Mouse (Mus musculus) left cerebral cortex, postnatal 14 days (tissue): ENCODE measurements around the gene Romo1. TPM values are rescaled to one million over a fixed set of nuclear protein-coding genes. Genes with fewer than 3 reads are reported as not detected.
"Not testable (repeated sequence)": the region's sequence is repeated elsewhere in the genome, so short reads cannot be mapped to it uniquely, and the experiment has no call there.

ENCODE experiments used
- DNase-seq, 2 experiments: peaks; one replicate each; pipeline ENCODE4 v3.0.0; 2021 to 2022; ENCODE audit warnings: low spot score in 2 of 2, mixed read lengths in 1 of 2
- intact Hi-C: fragments of 180-260 bp; cut with DNase I; formaldehyde crosslinking; loops from one replicate; pipeline ENCODE4 v1.15.1; 2025
- long read RNA-seq, 2 experiments: library from polyadenylated mRNA; stranded (forward); transcript quantifications; one replicate each; pipeline ENCODE4 v2.0.0; 2021
- total RNA-seq, 2 experiments: library from RNA; stranded (reverse); gene quantifications; 2 replicates each; pipeline ENCODE4 v1.2.3; 2021

Gene Romo1
- total RNA-seq, result 100 to 1,000 TPM; 183 to 205 TPM
- long read RNA-seq, experiment 1, transcript Romo1-201 (3 exons, 569 nt), result major isoform, 57 of 82 reads
- long read RNA-seq, experiment 1, transcript Romo1-202 (2 exons, 550 nt), result minor isoform, 12 of 82 reads
- long read RNA-seq, experiment 1, partial matches to known transcripts, result 10 of 82 reads
- long read RNA-seq, experiment 1, other reads (novel, unspliced or antisense), result 0 of 82 reads
- long read RNA-seq, experiment 2, transcript Romo1-201 (3 exons, 569 nt), result major isoform, 50 of 70 reads
- long read RNA-seq, experiment 2, transcript Romo1-202 (2 exons, 550 nt), result minor isoform, 13 of 70 reads
- long read RNA-seq, experiment 2, partial matches to known transcripts, result 5 of 70 reads
- long read RNA-seq, experiment 2, other reads (novel, unspliced or antisense), result 0 of 70 reads

DNA sequence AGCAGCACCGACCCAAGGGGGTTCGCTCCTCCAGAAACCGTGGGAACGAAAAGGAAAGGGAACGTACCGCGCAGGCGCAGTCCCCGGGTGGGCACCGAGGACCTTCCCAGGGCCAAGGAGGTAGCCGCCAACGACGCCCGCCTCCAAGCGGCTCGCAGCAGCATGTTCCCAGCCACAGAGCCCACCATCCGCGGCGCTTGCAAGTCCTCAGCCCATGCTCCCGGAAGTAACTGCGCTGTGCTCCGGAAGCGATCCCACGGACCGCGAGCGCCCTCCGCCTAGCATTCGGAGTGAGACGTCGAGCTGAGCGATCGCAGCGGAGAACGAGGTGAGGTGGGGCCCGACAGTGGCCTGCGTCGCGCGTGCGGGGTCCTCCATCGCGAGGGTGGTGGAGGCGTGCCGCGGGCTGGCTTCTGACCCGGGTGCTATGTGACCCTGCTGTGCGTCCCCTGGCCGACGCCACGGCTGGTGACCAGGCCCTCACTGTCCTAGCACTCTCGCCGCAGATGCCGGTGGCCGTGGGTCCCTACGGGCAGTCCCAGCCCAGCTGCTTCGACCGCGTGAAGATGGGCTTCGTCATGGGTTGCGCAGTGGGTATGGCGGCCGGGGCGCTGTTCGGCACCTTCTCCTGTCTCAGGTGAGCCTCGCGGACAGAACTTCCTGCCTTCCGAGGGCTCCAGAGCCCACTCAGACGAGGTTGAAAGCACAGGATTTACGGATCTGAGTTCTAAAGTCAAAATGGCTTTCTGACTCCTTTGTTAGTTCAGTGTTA, at the start of gene Romo1, which contains the start of gene Nfs1:
Gene Romo1 (plus strand): TSS at position 87 of the 772 bp plus-strand sequence.
Gene Nfs1 (minus strand): TSS at position 234 of the 772 bp plus-strand sequence.
- DNase-seq, result peak; percentile 96
- intact Hi-C loops, result loop anchor here (5.0 kb wide), 1 partner anchor 182 kb away; no protein-coding TSS in a partner anchor

DNA sequence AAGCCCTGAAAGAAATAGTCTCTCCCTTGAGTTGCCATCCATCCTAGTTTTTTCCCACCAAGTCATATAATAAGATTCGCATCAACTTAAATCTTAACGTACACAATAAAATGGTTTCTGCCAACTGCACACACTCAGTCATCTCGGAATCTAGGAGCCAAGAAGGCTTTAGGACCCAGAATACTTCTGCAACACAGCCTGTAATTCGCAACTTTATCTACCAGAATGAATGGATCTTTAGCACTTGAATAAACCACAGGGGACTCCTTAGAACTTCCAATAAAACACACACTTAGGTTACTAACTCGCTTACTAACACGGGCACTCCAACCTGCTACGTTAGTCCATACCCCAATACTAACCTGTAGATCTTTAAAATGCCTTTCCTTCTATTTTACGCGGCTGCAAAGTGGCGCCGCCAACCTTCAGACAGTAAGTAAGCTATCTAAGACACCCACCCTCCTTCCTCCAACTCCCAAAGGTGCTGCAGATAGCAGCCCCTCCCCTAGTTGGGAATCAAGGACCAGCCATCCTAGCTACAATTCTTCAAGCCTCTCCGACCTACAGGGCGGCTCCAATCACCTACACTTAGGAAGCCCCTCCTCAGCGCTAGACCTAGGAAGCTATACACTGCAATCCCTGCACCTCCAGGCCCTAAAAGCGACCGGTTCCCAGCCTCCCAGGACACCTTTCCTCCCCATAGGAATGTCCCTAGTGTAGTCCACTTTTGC, 33.0 kb upstream of the Romo1 start:
- intact Hi-C loops, result no loop called here
- peak in 1 of 2 experiments; percentile 26 for DNase-seq

DNA sequence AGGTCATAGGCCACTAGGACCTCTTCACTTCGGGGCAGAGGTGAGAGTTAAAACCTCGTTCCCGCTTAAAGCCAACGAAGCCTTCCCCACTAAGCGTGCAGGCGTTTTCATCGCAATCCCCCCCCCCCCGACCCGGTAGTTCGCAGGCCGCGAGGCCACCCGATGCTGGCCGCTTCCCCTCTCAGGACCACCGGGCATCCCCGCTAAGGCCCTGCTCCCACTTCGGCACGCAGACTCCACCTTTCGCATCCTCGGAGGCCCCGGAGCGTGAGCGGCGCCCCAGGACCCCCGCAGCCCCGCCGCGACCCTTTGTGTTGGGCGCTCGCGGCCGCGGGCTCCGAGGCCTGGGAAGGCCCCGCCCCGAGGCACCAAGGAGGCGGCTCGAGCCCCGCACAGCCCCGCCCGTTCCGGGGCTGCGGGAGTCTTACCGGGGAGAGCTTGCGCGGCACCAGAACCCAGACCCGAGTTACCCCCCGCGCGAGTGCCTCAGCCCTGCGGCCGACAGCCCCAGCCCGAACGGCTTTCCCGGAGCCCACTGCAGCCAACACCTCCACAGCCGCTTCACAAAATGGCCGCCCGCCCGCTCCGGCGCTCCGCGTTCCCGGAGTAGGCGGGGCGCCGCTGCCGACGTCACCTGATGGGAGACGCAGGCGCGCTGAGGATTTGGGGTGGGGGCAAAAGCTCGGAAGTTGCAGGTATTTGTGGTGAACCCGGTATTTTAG, 32.3 kb upstream of the Romo1 start, which contains the start of the genes Cpne1 and Rbm12:
Gene Cpne1 (minus strand): TSS at position 608 of the 722 bp plus-strand sequence.
Gene Rbm12 (minus strand): TSS at position 621 of the 722 bp plus-strand sequence.
- intact Hi-C loops, result no loop called here
- DNase-seq, result peak; percentile 86 to 91

DNA sequence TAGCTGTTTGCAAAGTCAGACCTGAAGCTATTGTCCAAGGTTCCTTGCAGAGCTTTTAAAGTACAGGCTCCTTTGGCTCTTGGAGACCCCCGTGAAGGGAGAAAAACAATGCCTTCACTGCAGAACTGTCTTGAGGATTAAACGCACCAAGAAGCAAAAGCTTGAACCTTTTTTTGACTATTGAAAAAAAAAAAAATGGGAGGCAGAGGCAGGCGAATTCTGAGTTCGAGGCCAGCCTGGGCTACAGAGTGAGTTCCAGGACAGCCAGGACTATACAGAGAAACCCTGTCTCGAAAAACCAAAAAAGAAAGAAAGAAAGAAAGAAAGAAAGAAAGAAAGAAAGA, 31.8 kb upstream of the Romo1 start:
- DNase-seq, intact Hi-C loops: not testable (repeated sequence)

DNA sequence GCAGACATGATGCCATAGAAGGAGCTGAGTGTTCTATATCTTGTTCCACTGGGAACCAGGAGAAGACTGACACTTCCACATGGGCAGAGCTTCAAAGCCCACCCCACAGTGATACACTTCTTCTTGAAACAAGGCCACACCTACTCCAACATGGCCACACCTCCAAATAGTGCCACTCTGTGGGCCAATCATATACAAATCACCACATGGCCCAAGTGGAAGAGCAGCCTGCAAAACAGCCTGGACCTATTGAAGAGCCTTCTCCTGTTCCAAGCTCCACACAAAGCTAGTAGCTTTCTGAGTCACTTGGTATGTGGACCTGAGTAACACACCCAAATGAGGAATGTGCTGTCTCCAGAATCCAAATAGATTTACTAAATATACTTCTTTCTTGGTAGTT, 24.3 kb upstream of the Romo1 start:
- intact Hi-C loops, result no loop called here
- DNase-seq, result no peak

DNA sequence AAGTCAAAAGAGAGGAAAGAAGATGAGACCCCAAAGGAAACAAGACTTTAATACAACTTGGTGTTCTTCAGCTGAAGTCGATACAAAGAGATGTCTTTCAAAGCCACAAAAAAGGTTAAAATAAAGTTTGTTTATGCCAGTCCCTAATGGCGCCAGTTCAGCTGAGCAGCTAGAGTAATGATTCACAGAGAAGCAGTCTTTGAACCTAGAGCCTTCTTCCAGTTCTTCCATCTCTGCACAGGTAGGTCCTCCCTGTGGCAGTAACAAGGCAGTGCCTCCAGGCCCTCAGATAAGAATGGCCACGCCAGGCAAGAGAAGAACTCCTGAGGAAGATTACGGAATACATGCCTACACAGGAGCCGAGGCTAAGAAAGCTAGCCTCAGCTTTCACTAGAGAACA, 20.1 kb upstream of the Romo1 start:
- no peak for DNase-seq
- intact Hi-C loops, result no loop called here

DNA sequence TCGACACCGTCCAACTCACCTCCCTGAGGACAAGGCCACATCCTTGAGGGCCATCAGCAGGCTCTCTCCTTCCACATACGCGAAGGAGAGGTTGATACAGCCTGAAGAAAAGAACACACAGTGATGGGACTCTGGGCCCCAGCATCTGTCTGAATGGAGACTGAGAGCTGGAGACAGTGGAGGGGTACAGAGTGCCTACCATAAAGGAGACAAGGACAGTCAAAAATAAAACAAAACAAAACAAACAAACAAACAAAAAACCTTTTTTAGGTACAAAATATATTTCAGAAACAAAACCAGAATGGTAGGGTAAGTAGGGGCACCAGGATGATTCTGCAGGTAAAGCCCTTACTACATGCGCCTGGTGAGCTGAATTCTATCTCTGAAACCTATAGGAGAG, 16.8 kb upstream of the Romo1 start, which contains the start of gene Gm28036:
Gene Gm28036 (minus strand): TSS at position 101 of the 400 bp plus-strand sequence.
- no peak for DNase-seq
- intact Hi-C loops, result no loop called here

DNA sequence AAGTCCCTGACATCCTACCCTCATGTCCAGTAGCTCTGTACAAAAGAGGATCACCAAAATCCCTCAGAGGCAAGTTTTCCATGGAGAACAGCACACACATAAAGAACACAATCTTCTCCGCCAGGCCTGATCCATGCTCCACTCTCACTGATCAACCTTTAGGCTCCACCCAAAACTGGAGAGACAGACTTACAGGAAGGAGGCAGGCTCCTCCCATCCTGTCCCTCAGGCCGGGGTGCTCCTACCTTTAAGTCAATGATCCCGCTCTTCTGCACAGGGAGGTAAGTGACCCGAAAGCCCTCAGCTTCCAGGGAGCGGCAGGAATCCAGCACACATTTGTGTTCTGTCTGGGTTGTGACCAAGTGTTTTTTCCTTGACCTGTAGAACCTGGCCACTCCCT, 9.7 kb upstream of the Romo1 start:
- DNase-seq, result no peak
- intact Hi-C loops, result no loop called here

DNA sequence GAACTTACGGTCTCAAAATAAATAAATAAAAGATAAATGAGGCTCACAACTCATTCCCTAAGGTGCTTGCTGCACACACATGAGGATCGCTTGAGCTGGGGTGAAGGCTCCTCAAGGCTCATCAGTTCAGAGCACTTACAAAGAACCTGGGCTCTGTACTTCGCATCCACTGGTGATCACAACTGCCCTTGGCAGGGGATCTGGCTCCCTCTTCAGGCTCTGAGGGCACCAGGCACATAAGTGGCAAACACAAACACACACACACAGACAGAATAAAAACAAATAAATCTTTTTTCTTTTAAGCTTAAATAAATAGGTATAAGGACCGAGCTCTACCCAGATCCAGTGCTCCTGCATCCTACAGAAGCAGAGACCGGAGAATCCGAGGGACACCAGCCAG, 8.1 kb upstream of the Romo1 start:
- DNase-seq, result no peak
- intact Hi-C loops, result no loop called here

DNA sequence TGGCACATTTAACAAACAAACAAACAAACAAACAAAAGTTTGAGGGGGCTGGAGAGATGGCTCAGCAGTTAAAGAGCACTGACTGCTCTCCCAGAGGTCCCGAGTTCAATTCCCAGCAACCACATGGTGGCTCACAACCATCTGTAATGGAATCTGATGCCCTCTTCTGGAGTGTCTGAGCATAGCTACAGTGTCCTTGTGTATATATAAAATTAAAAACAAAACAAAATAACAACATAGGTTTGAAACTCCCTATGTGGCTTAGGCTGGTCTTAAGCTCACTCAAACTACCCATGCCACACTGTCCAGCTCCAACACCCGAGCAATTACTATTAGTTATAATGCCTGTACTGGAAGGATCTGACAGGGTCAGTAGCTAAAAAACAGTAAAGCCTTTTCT, 1.0 kb upstream of the Romo1 start:
- no peak for DNase-seq
- intact Hi-C loops, result loop anchor here (5.0 kb wide), 1 partner anchor 181 kb away; no protein-coding TSS in a partner anchor

DNA sequence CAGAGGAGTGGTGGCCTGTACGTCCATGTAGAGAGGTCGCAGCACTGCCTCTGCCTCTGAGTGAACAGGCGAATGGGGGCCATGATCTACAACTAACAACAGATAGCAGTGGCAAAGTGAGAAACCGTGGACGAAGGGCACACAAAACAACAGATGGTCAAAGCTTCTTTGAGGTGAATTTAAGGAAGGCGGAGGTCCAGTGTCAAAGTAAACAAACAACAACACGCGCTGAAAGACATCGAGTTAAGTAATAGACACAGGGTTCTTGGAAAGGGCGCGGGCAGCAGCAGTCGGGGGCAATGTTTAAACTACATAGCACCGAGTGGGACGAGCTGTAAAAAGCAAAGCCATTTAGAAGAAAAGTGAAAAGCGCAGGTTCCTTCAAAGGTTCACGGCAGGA, 472 bp upstream of the Romo1 start:
- intact Hi-C loops, result loop anchor here (5.0 kb wide), 1 partner anchor 181 kb away; no protein-coding TSS in a partner anchor
- DNase-seq, result no peak

DNA sequence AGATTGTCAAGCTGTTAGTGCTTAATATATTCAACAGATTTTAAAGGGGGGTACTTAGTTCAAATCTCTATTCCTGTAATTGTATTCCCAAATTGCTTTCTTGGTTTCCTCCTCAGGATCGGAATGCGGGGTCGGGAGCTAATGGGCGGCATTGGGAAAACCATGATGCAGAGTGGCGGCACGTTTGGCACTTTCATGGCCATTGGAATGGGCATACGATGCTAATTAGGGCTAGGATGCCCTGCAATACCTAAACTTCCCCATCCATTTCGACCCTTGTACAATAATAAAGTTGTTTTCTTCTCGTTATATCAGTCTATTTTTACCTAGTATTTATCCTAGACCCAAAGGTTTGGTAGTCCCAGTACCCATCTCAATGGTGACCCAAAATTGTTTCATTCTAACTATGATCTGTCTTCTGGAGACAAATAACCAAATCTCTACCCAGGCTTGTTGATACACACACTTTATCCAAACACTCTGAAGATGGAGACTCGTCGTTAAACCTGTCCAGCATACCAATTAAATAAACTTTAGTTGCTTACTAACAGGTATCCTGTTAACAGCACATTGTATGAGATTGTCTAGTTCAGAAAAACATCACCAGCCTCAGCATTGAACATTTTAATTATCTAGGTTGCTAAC, 1.8 kb downstream of the Romo1 start:
- no peak for DNase-seq
- intact Hi-C loops, result no loop called here

DNA sequence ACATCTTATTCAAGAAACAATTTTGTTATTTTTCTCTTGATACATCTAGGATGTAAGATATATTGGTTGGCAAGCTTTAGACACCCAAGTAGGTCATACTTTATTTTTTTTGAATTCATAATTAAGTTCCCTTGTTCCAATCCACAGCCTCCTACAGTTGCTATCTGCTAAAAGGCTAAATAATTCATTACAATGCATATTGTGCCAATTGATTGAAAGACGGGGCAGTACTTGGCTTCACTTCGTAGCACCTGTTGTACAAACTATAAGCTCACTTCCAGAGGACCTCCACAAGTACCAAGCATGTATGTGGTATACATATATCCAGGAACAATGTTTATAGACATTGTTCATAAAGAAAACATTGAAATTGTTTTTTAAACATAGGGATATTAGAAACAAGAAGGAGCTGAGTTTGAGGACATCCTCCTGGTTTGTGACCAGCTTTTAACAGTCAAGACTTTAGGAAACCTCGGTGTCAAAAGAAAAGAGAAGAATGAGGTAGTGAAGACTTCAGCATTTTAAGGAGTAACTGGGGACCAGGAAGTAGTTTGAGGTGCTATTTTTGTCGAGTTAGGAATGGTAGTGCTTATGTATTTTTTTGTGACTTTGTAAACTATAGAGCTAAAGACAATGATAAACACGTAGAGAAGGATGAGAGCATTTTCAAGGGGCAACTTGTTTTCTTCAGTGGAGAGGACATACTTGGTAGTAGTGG, 2.6 kb downstream of the Romo1 start:
- intact Hi-C loops, result no loop called here
- no peak for DNase-seq

DNA sequence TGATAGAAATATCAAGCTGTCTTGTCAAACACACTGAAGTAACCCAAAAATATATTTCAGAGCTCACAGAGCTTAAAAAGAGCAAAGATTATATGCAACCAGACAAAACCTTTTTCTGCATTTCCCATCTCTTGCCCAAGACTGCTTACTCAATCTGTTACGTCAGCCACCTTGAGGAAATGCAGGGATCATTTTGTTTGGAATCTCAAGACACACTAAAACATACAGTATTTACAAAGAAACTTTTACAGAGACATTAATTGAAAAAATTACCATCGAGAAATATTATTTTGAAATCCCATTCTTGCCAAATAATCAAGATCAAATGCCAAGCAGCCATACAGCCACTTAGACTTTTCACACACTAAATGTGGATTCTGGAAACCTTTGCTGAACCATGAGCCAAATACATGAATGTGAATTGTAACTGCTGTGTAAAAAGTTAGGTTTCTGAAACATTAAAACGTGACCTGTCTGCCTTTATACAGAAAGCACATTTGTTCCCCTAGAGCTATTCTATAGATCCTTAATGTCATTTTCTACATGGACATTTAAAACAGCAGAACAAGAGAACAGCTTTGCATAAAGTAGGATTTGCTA, 3.6 kb downstream of the Romo1 start:
- intact Hi-C loops, result no loop called here
- no peak for DNase-seq

DNA sequence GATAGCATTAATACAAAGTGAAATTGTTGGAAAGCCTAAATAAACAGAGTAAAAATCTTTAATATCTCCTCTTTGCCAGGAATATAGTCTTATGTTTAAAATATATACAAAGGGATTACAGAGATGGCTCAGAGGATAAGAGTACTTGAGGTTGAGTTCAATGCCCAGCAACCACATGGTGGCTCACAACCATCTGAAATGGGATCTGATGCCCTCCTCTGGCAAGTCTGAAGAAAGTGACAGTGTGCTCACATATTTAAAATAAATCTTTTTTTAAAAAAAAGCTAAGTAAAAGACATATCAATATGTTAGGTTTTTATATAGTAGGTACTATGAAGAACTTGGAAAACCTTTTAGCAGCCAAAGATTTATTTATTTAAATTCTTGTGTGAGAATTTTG, 7.7 kb downstream of the Romo1 start:
- intact Hi-C loops, result no loop called here
- no peak for DNase-seq

DNA sequence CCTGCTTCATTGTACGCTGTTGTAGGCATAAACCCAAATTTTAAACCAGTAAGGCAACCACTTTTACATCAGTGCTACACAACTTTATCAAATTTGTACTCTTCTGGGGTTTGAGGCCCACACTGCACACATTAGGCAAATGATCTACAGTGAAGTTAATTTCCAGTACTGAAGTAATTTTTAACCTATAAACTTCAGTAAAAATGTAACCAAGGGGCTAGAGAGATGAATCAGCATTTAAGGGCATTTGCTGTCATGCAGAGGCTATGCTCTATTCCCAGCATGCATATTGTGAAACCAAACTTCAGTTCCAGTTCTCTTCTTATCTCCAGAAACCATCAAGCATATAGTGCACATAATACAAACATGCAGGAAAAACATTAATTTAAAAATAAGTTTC, 21.6 kb downstream of the Romo1 start:
- intact Hi-C loops, result no loop called here
- no peak for DNase-seq

DNA sequence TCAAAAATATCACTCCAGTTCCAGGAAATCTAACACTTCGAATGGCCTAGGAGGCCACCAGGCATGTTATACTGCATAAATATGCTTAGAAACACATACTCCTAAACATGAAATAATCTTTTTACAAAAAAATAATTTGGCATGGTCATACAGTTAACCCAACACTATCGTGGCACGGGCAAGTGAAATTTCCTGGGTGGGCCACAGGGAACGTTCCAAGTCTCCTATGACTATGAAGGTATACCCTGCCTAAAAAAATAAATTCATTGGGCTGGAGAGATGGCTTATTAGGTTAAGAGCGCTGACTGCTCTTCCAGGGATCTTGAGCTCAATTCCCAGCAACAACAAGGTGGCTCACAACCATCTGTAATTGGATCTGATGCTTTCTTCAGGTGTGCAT, 22.7 kb downstream of the Romo1 start:
- DNase-seq, result no peak
- intact Hi-C loops, result no loop called here

DNA sequence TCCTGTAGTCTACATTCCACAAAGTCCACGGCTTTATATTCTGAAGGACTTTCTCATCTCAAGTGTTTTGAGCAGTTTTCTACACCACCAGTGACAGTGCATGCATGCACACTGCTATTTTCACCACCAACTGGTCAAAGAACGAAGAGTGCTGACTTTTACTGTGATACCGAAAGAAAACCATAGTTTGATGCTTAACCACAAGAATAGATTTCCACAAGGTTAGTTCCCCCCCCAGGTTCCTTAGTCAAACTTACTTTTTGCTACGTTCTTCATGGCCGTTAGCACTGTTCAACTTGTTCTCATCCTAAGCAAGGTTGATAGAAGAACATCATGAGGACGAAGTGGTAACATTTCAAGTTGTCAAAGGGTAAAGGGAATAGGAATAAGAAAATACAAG, 33.2 kb downstream of the Romo1 start:
- intact Hi-C loops, result no loop called here
- no peak for DNase-seq
